Mouse (Mus musculus) brain, embryonic 18.5 days (tissue): ENCODE measurements at regions not wholly inside any gene's neighbourhood (a gene's known extent, or its start where the extent isn't known, plus 50 kb on each side); places are given as distances from the start of the nearest gene placed in this dataset.
"Not testable (repeated sequence)": the region's sequence is repeated elsewhere in the genome, so short reads cannot be mapped to it uniquely, and the experiment has no call there.

Experiments used
- DNase-seq: peaks from one replicate; pipeline ENCODE4 v3.0.0-alpha.2; 2012; ENCODE audit warnings: low read depth, low spot score

DNA sequence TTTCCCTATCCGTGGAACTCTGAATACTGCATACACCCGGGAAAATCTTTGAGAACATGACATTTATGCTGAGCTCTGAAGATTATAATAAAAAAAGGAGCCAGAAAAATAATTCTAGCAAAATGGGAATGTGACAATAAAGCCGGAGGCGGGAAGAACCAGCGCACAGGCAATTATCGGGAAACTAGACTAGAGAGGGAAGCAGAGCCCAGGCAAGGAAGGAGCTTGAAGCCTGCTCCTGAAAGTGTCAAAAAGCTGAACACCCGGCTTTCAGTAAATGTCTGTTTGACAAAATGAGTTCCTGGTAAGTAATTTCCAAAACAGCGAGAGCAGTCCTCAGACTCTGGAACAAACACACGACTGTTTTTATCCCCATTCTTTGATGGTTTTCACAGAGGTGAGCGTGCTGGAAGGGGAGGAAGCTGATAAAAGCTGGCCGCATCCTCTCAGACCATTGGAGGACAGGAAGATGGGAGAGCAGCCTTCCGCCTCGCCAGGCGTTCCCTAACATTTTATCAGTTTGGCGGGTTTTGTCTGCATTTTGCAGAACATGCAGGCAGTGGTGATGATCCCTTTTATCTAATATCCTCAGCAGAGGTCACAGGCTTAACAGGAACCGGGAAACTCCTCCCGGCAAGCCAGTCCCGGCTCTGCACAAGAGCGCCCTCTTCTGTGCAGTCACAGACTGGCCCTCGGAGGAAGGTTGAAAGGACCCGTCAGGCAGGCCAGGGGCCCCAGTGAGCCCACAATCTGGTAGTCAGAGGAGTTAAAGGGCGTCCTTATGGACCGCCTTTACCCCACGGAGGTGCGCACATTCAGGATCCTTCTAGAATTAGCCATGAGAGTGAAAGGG, 201.3 kb upstream of the 1700056E22Rik start:
- DNase-seq = peak; percentile 14

DNA sequence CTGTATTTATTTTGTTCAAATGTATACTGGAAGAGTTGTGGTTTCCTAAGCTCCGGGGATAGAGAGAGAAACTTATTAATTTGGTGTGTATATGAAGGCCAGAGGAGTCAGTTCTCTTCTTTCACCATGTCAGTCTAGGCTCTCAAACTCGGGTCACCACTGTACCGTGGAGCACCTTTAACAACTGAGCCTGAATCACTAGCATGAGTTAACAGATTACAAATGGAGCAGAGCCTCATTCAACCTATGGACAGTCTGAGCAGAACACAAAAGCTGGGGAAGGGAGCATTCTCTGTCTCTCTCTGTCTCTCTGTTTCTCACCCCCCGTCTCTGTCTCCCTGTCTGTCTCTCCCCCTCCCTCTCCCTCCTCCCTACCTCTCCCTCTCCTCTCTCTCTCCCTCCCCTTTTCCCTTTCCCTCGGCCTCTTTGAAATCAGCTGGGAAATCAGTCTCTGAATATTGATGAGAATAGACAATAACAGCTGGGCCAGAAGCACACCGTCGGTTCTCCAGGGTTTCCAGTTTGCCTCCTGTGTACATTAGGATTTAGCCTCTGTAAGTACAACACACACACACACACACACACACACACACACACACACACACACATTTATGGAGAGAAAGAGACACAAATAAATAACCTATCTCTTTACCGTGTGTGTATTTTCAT, 200.4 kb upstream of the 1700056E22Rik start:
- no peak for DNase-seq

DNA sequence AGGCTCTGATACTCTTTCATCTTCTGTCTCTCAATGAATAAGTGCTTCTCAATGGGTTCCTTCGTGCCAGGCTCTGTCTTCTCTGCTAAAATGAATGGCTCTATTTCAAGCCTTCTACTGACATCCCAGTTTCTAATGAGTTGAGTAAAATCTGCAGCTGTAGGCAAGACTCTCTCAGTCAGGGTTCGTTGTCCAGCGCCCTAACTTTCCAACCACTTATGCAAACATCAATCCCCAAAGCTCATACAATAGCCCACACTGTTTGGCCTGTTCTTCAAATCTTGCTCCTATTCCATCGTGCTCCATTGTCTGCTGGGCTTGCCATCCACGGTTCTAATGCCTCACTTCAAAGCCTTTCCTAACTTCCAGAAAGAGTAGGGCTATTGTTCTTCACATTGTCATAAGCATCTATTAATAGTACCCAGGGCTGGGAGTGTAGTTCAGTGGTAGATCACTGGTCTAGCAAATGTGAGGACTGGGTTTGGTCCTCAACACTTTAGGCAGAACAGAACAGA, 199.7 kb upstream of the 1700056E22Rik start:
- no peak for DNase-seq

DNA sequence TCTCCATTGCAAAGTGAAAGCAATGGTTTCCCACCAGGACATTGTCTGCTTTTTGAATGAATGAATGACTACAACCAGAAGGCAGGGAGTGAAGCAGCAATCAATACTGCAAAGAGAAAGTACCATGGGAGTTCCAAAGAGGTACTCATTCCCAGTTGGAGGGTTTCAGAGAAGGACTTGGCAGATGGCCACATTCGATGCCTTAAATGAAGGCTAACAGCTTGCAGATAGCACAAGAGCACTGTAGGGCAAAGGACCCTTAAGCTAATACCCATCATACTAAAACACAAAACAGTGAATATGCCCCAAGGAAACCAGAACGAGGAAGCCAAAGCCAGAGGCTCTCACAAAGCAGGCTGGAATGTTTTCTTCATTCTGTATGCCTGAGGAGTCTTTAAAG, 188.2 kb upstream of the 1700056E22Rik start:
- no peak for DNase-seq

DNA sequence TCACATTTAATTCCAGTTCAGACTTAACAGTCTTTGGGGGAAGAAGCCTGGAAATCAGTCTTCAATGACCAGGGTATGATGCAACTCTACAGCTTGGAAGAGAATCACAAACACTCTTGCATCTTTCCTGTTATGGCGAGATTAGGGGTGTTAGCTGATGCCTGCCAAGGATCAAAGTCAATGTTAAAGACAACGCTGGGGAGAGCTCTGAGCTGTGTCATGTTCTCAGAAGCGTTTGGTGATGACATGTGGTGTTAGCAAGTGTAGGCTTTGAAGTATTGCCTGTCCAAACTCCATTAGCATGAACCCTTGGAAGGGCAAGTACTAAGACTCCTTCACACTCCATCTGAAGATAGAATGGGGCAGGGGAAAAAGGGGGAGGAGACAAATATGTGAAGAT, 187.7 kb upstream of the 1700056E22Rik start:
- DNase-seq = no peak

DNA sequence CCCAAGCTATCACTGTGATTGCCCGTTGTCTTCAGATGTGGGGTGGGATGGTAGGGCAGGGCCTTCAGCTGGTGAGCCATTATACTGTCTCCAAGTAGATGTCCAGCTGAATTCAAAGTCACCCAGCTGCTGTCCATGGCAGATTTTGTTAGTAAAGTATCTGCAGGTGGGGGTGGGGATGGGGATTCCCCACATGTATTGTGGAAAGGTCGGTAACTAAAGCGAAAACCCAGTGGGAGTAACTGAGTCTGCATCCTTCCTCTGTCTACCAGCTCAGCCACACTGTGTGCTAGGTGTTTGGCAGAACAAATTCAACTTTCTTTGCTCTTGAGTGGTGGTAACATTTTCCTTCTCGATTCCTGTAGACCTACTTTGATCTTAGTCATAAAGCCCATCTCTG, 163.2 kb upstream of the 1700056E22Rik start:
- DNase-seq = no peak

DNA sequence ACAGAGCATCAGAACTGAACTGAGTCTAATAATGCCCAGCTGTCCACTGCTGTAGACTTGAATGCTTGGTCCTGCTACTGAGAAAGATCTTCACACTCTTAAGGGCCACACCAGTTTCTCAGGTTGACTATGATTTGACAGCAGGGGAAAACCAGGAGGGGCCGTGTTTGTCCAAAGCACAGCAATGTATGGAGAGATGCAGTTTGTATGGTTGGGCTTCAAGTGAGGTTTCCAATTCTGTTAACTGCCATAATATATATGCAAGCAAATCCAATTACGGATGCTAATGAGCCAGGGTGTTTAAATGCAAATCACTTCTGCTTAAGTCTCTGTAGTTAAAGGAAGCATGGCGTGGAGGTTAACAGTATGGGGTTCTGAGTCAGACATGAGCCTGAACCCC, 157.2 kb upstream of the 1700056E22Rik start:
- DNase-seq = no peak

DNA sequence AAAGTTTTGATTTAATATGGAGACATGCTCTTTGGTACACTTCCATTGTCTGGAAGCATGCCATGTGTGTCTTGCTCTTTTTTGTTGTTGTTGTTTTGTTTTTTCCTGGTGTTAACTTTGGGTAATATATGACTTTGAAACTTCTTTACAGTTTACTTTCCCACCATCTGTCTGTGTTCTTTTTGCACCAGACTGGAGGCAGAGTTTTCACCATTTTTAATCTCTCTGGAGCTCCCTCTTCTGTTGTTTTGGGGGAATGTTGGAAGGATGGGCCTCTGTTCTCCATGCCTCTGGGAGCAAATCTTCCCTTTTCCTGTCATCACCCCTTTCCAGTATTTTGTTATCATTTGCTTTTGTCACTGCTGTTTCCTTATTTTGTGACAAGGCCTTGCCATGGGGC, 153.5 kb upstream of the 1700056E22Rik start:
- DNase-seq = no peak

DNA sequence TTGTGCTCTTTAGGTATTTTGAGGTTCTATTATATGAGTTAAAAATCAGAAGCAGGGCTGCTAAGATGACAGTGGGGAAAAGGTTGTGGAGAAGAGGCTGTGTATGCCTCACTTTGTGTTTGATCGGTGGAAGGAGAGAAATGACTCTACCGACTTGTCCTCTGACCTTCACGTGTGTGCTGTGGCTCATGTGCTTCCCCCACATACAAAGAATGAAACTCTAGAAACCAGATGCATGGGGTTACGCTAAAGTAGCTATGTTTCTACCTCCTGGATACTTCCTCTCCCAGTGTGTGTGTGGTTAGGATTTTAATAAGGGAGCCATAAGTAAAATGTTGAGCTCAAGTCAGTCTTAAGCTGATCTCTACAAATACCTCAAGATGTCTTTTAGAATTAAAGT, 148.1 kb upstream of the 1700056E22Rik start:
- DNase-seq = no peak

DNA sequence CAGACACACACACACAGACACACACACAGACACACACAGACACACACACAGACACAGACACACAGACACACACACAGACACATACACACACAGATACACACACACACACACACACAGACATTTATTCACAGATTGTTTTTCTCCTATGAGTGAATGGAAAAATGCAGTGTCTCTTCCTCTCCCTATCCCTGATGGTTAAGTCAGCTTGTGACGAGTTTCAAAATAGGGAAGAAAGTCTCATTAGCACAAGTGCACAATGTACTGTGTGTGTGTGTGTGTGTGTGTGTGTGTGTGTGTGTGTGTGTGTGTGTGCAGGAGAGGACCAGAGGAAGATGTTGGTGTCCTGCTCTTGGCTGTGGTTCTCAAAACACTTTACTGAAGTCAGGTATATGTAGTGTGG, 140.3 kb upstream of the 1700056E22Rik start:
- not testable (repeated sequence) for DNase-seq

DNA sequence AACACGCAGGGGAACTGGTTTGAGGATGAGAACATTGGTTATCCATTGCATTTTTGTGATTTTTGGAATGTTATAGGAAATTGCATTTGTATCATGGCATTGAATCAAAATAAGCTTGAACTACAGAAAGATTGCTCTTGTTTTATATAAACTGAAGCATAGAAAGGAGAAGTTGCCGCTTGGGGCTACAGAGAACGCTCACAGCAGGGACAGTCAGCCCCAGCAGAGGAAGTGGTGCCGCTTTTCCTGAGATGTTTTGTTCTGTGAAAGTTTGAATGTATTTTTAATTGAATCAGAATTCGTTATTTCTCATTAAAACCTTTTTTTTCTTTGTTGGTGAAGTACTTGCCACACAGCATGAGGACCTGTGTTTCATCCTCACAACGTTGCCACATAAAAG, 139.6 kb upstream of the 1700056E22Rik start:
- no peak for DNase-seq

DNA sequence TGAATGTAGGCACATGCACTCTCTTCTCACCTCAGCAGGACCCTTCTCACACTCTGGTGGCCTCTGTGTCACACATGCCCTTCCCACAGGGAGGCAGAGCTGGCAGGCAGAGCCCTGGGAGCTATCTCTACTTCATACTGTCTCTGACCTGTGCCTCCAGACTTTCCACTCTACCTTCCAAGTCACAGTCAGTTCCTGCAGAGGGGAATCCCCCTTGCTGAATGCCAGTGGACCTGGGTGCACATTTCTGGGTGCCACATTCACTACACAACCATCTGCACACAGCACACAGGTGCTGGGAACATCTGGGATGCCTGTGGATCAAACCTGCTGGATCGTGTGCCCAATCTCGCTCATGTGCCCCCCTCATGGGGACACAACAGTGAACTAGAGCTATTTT, 138.9 kb upstream of the 1700056E22Rik start:
- no peak for DNase-seq

DNA sequence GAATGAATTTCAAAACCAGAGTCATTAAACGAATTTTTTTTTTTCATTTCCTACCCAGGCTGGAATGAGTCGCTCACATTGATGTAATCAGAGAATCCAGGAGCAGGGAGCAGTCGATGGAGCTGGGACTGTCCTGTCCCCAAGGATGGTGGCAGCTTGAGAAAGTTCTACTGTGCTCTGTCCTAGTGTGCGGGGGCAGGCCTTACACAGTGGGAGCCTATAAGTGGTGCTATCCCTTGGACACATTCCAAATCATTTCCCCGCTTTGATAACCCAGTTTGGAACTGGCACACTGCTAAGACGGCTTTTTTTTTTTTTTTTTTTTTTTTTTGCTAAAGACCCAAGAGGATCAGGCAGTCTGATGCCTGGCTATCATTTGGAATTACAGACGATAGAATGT, 137.5 kb upstream of the 1700056E22Rik start:
- no peak for DNase-seq

DNA sequence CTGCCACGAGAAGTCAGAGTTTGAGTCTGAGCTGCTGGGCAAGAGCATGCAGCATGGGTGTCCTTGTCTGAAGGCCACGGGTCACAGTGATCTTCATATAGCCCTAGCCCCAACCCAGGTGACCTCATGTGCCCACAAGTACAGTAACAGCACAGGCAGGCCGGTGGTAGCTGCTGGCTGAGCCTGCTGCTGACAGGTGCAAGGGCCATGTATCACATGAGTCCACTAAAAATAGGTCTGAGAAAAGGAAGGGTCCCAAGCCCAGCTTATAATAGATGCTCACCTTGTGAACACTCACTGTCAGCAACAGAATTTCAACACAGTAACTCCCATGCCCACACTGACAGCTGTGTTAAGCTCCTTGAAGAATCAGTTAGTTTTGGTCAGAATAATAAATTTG, 136.8 kb upstream of the 1700056E22Rik start:
- no peak for DNase-seq

DNA sequence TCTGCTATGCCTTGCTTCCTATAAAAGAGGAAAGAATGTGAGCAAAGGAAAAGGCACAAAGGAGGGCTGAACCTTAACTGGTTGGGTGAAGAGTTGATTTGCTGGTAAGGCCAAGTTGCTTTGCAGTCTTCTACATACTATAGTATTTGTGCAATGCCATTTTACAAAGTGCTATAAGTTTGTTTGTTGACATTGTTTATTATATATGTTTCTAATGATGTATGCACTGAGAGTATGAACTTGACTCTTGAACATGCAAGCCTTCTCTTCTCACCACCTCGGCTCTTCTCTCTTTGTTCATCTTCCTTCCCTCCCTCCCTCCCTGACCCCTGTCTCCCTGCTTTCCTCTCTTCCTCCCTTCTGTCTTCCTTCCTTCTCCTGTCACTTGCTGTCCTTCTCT, 135.9 kb upstream of the 1700056E22Rik start:
- no peak for DNase-seq

DNA sequence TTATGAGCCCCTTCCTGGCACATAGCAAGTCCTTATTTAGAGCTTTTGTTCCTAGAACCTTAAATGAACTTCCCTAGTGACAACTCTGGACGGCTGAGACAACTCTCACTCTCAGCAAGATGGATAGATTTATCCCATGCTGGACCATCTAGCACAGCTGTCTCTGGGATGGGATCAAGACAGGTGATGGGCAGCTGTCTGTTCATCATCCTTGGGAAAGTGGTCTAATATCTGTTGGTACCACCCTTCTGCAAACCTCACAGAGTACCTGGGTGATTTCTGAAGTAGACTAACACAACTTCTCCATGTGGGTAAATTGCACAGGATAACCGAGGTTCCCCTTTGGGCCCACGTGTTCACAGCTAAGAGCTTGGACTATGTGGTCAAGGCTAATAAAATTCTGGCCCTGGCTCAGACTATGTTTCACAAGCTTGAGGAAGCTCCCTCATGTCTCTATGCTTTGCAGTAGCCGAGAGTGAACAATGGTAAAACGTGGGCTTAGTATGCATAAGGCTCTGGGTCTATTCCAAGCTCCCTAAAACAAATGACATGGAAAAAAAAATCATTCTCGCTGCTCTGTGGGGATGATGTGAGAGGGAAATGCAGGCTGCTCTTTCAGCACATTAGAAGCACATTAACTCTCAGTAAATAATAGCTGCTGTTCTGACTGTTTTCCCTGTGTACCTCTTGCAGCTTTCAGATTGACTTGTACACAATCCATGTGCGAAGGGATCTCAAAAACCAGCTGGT, 135.1 kb upstream of the 1700056E22Rik start:
- DNase-seq = no peak

DNA sequence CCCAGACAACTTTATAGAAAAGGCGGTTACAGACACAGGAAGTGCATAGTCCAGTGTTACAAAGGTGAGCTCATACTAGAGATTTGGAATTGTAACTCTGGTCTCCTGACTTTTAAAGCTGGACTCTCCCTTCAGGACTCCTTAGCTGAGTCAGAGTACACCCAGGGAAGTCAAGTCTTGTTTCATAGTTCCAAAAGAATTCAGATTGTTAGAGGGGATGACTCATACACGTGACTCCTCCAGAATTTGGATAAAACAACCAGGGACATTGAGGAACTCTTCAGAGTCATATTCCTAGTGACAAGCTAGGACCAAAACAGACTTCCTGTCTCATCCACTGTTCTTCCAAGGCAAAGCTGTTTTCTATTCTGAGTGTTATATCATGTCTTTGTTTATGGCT, 132.8 kb upstream of the 1700056E22Rik start:
- DNase-seq = no peak

DNA sequence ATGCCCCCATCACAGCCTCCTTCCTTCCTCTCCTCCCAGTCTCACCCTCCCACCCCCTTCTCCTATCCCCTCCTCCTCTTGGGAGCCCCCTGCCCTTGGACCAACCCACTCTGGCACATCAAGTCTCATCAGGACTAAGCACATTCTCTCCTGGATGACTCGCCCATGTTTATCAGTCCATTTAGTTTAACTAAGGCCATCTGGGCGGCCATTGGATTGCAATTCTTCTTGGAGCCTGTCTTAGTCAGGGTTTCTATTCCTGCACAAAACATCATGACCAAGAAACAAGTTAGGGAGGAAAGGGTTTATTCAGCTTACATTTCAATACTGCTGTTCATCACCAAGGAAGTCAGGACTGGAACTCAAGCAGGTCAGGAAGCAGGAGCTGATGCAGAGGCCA, 128.4 kb upstream of the 1700056E22Rik start:
- DNase-seq = not testable (repeated sequence)

DNA sequence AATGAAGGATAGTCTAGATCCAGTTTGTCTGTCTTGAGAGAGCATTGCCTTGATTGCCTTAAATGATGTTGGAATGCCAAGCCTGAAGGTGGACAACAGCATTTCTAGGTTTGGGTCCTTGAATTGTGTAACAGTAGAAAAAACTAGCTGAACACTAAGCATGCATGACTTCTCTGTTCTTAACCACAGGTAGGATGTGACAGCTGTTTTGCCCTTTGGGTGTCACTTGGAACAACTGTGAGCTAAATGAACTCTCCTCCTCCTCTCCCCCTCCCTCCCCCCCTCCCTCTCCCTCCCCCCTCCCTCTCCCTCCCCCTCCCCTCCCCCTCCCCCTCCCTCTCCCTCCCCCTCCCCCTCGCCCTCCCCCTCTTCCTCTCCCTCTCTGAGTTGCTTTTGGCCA, 113.6 kb upstream of the 1700056E22Rik start:
- no peak for DNase-seq

DNA sequence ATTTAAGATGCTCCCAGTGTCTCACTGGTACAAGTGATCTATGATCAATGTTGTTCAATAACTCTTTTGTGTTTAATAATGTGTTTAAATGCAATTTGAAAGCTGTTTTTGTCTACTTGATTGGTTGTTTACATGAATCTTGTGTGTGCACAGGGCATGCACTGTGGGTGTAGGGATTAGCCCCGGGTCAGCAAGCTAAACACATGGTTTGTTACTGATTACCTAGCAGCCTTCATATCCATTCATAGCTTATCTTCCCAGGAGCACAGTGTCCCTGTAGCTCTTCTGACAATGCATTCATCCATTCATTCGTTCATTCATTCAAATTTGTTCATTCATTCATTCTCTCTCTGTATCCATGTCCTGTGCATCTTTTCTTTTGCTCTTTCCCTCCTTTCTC, 108.9 kb upstream of the 1700056E22Rik start:
- no peak for DNase-seq

DNA sequence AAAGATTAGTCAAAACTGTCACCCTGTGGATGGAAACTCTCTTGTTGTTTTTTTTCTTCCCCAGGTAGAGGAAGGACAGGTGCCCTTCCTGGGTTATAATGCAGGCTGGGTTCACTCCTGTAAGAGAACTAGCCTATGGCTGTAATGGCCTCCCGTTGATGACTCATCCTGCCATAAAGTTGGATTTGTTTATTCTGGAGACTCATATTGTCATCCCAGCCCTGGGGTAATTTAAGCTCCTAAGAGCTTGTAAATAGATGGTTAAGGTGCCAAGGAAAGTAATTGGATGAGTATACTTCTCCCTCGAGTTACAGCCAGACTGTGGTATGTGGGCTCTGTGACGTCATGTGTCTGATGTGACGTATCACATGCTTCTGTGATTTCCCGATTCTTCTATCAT, 106.4 kb upstream of the 1700056E22Rik start:
- DNase-seq = no peak

DNA sequence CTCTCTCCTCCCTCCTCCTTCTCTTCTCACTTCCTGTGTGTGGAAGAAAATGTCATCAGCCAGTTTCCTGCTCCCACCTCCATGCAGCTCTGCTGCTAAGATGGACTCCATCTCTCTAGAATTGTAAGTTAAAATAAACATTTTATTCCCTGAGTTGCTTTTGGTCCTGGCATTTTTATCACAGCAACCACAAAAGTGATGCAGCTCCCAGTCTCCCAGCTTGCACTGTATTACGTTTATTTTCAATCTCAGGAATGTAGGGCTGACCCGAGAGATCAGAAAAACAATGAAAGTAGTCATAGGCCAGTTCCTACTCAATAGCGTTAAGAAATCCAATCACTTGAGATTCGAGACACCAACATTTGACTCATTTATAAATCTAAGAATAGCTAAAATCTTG, 106.0 kb upstream of the 1700056E22Rik start:
- DNase-seq = no peak
